Mouse (Mus musculus) layer of hippocampus, postnatal 14 days (tissue): ENCODE measurements around the gene Rere. TPM values are rescaled to one million over a fixed set of nuclear protein-coding genes. Genes with fewer than 3 reads are reported as not detected.

Experiments
- DNase-seq, 2 experiments: peaks; one replicate each; pipeline ENCODE4 v3.0.0; 2021 to 2022; ENCODE audit warnings: low spot score in 2 of 2, mixed read lengths in 1 of 2
- long read RNA-seq, 2 experiments: library from polyadenylated mRNA; stranded (forward); transcript quantifications; one replicate each; pipeline ENCODE4 v2.0.0; 2021
- total RNA-seq, 2 experiments: library from RNA; stranded (reverse); gene quantifications; 2 replicates each; pipeline ENCODE4 v1.2.3; 2021

The Rere gene
- total RNA-seq: 100 to 1,000 TPM; 118 to 127 TPM
- long read RNA-seq, experiment 1, partial matches to known transcripts: 15 of 28 reads
- long read RNA-seq, experiment 1, other reads (novel, unspliced or antisense): 13 of 28 reads
- long read RNA-seq, experiment 2, partial matches to known transcripts: 17 of 65 reads
- long read RNA-seq, experiment 2, other reads (novel, unspliced or antisense): 47 of 65 reads

GRCm38 (mm10) chr4:150281018-150281761, at the start of gene Rere:
Gene Rere, plus strand, starts transcription at chr4:150281646.
- DNase-seq: peak; percentile 99 to 100

- no peak for DNase-seq
Measured at GRCm38 (mm10) chr4:150231871-150232270, 49.6 kb upstream of the Rere start.

GRCm38 (mm10) chr4:150234599-150235327, 46.7 kb upstream of the Rere start:
- DNase-seq: no peak

- no peak for DNase-seq
Measured at GRCm38 (mm10) chr4:150235585-150235984, 45.9 kb upstream of the Rere start.

GRCm38 (mm10) chr4:150236031-150236430, 45.4 kb upstream of the Rere start:
- no peak for DNase-seq

GRCm38 (mm10) chr4:150236521-150237481, 44.6 kb upstream of the Rere start, which contains the start of gene Eno1:
Gene Eno1, plus strand, starts transcription at chr4:150236721.
- peak; percentile 95 to 96 for DNase-seq

- no peak for DNase-seq
Measured at GRCm38 (mm10) chr4:150237636-150238361, 43.6 kb upstream of the Rere start.

GRCm38 (mm10) chr4:150238433-150239086, 42.9 kb upstream of the Rere start:
- no peak for DNase-seq

GRCm38 (mm10) chr4:150239087-150239480, 42.4 kb upstream of the Rere start:
- no peak for DNase-seq

GRCm38 (mm10) chr4:150239503-150239902, 41.9 kb upstream of the Rere start:
- DNase-seq: no peak

GRCm38 (mm10) chr4:150239951-150240368, 41.5 kb upstream of the Rere start:
- peak in 1 of 2 experiments; percentile 90 for DNase-seq

GRCm38 (mm10) chr4:150240381-150240886, 41.0 kb upstream of the Rere start:
- no peak for DNase-seq

- DNase-seq: no peak
Measured at GRCm38 (mm10) chr4:150241708-150242107, 39.7 kb upstream of the Rere start.

GRCm38 (mm10) chr4:150242745-150243144, 38.7 kb upstream of the Rere start:
- no peak for DNase-seq

- no peak for DNase-seq
Measured at GRCm38 (mm10) chr4:150245876-150246275, 35.6 kb upstream of the Rere start.

GRCm38 (mm10) chr4:150248009-150248408, 33.4 kb upstream of the Rere start:
- peak in 1 of 2 experiments; percentile 80 for DNase-seq

GRCm38 (mm10) chr4:150248917-150249316, 32.5 kb upstream of the Rere start:
- no peak for DNase-seq

GRCm38 (mm10) chr4:150249731-150250270, 31.6 kb upstream of the Rere start:
- DNase-seq: no peak
